Comparison of ENCODE assay signal across 24 mouse cellular contexts in the genomic region with DNA sequence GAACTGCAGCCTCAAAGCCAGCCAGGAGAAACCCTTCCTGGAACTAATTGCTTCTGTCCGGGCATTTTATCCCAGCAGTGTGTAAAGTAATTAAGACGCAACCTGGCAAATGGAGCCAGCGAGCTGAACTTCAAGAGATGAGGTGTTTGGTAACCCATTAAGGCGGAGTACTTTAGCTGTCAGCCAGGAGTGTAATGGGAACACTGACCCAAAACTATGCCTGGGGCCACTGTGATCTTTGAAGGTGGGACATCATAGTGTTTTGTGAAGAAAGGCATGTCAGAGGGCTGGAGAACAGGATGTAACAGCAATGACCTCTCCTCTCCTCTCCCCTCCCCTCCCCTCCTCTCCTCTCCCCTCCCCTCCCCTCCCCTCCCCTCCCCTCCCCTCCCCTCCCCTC. TPM values are rescaled to one million over a fixed set of nuclear protein-coding genes. Genes with fewer than 3 reads are reported as not detected.
DNase-seq lines count a peak whose midpoint lies in the region; ATAC-seq and TF ChIP-seq lines count a peak whose summit lies in the region.
"Had no signal": no experiment of that assay in that cellular context is flagged by ENCODE, and none has a peak within 500 bp of the region (broad histone marks: within the 10 kb centered on the region; RNA-seq: fewer than 3 reads in every experiment).

No protein-coding gene starts in this region.

- H3K27ac ChIP-seq in kidney, adult 2 months (ENCODE audit: insufficient read depth, low read depth, low read length): no peak overlapping the region
- no peak overlapping the region for H3K27ac ChIP-seq in kidney, postnatal 0 days
- H3K27ac ChIP-seq: embryonic facial prominence, embryonic 12.5 days; forebrain, embryonic 15.5 days; heart, adult 2 months; heart, embryonic 15.5 days; hindbrain, embryonic 13.5 days; hindbrain, postnatal 0 days had no signal

- H3K4me1 ChIP-seq in kidney, adult 2 months (ENCODE audit: control insufficient read depth, insufficient read depth, low read length): no peaks in the 10 kb centered on the region
- H3K4me1 ChIP-seq in kidney, postnatal 0 days (replicated peaks; ENCODE audit: insufficient read depth, low read length): no peaks in the 10 kb centered on the region
- H3K4me1 ChIP-seq: embryonic facial prominence, embryonic 12.5 days; forebrain, embryonic 15.5 days; heart, embryonic 15.5 days; hindbrain, embryonic 13.5 days had no signal

- no peak for ATAC-seq in kidney, postnatal 0 days (replicated peaks; ENCODE audit: low FRiP score, low read depth)
- ATAC-seq: forebrain, embryonic 15.5 days; hindbrain, postnatal 0 days had no signal

- DNase-seq in kidney, adult 2 months: peak; percentile 10
- no peak for DNase-seq in kidney, adult 9 months
- peak; percentile 29 for DNase-seq in kidney, postnatal 0 days (ENCODE audit: low spot score)
- no peak for DNase-seq in kidney, postnatal 10 days
- DNase-seq in ES-CJ7 (ENCODE audit: low read depth, low spot score): peak; percentile 11
- peak; percentile 35 for DNase-seq in forelimb bud, embryonic 11.5 days (ENCODE audit: low read depth, low spot score)
- no peak for DNase-seq in cerebellum, postnatal 4 days (ENCODE audit: low spot score in 2 of 2)
- DNase-seq in neural tube, embryonic 10.5 days (ENCODE audit: extremely low spot score, low spot score): no peak
- DNase-seq: adrenal gland, adult 2 months; adrenal gland, postnatal 25 days; cerebellum, adult 18-20 months; cerebellum, adult 9-11 months; cerebellum, postnatal 36 days; gastrocnemius, postnatal 14 days; heart, adult 2 months; heart, postnatal 14 days had no signal

- WGBS in kidney, adult 2 months: 26% methylated on average over 4 of the region's 4 CpGs
- 21% methylated on average over 4 of the region's 4 CpGs for whole genome bisulfite sequencing in kidney, postnatal 0 days

- H3K9ac ChIP-seq in kidney, postnatal 0 days (ENCODE audit: low read depth, low read length): no peak overlapping the region
- H3K9ac ChIP-seq: embryonic facial prominence, embryonic 12.5 days; forebrain, embryonic 15.5 days; heart, embryonic 15.5 days; hindbrain, embryonic 13.5 days had no signal

- H3K27me3 ChIP-seq in kidney, adult 2 months (replicated peaks; ENCODE audit: control insufficient read depth, insufficient read depth, low read length): no peaks in the 10 kb centered on the region
- H3K27me3 ChIP-seq in kidney, postnatal 0 days (ENCODE audit: insufficient read depth, low read length): no peaks in the 10 kb centered on the region
- H3K27me3 ChIP-seq: embryonic facial prominence, embryonic 12.5 days; forebrain, embryonic 15.5 days; heart, embryonic 15.5 days; hindbrain, embryonic 13.5 days had no signal

- no peak for TF ChIP-seq POLR2A in kidney, adult 2 months (IDR thresholded peaks at IDR 0.05; ENCODE audit: low read depth, low read length)

- H3K9me3 ChIP-seq in kidney, postnatal 0 days (replicated peaks; ENCODE audit: low read length): no peaks in the 10 kb centered on the region
- H3K9me3 ChIP-seq: embryonic facial prominence, embryonic 12.5 days; forebrain, embryonic 15.5 days; heart, embryonic 15.5 days; hindbrain, embryonic 13.5 days had no signal

- no peaks in the 10 kb centered on the region for H3K36me3 ChIP-seq in kidney, adult 2 months (ENCODE audit: control insufficient read depth, insufficient read depth, low read length)
- no peaks in the 10 kb centered on the region for H3K36me3 ChIP-seq in kidney, postnatal 0 days (ENCODE audit: insufficient read depth, low read length)
- H3K36me3 ChIP-seq: embryonic facial prominence, embryonic 12.5 days; forebrain, embryonic 15.5 days; G1E; heart, embryonic 15.5 days; hindbrain, embryonic 13.5 days had no signal

- H3K4me2 ChIP-seq in kidney, postnatal 0 days (ENCODE audit: low read length): no peak overlapping the region
- H3K4me2 ChIP-seq: embryonic facial prominence, embryonic 12.5 days; forebrain, embryonic 15.5 days; heart, embryonic 11.5 days; heart, embryonic 15.5 days; hindbrain, embryonic 13.5 days had no signal

- H3K4me3 ChIP-seq in kidney, adult 2 months (ENCODE audit: insufficient read depth, low read depth, low read length): no peak overlapping the region
- no peak overlapping the region for H3K4me3 ChIP-seq in kidney, postnatal 0 days (replicated peaks; ENCODE audit: low read depth, low read length)
- H3K4me3 ChIP-seq: embryonic facial prominence, embryonic 12.5 days; forebrain, embryonic 15.5 days; heart, adult 2 months; heart, embryonic 15.5 days; hindbrain, embryonic 13.5 days had no signal

- TF ChIP-seq CTCF in kidney, adult 2 months (conservative IDR thresholded peaks at IDR 0.05; ENCODE audit: insufficient read depth, insufficient read length, low read depth, low read length): no peak
- TF ChIP-seq CTCF in kidney, postnatal 0 days (IDR thresholded peaks at IDR 0.05; ENCODE audit: low read depth): no peak

RNA-seq across cellular contexts. Expression of gene Adgrd1, which starts 7.5 kb away (rescaled TPM):
- 1.1 and 1.5 TPM in 2 replicates for polyA plus RNA-seq in kidney, adult 2 months (2012; rRNA removed)
- 0.82 and 0.96 TPM in 2 replicates for polyA plus RNA-seq in kidney, postnatal 0 days (2015; fragmentation: Nextera tagmentation; extraction: Ambion mirVana)
- polyA plus RNA-seq: forebrain, embryonic 11.5 days; G1E had no signal

Comparison
In these comparisons a context has a peak if more than half of its experiments do, and no peak if none do; other contexts are left out.
1. DNase-seq: peak in kidney, adult 2 months (single experiment), kidney, postnatal 0 days (single experiment), ES-CJ7 (single experiment) and forelimb bud, embryonic 11.5 days (single experiment); none in kidney, adult 9 months (single experiment), kidney, postnatal 10 days (single experiment), cerebellum, postnatal 4 days (0 of 2) and neural tube, embryonic 10.5 days (single experiment).